Mouse (Mus musculus): ENCODE results near the gene Rnf40. TPM values are rescaled to one million over a fixed set of nuclear protein-coding genes. Genes with fewer than 3 reads are reported as not detected.

Gene Rnf40
- total and polyA plus RNA-seq, 3 experiments = 49.5 to 75.1 TPM; not detected in 1

- Histone ChIP-seq H3K9ac (ENCODE audit: control insufficient read depth, low read depth, low read length, poor library complexity, severe bottlenecking) (no peak overlapping the region), H3K9me3 (replicated peaks; ENCODE audit: insufficient read depth, low read length) (no peaks in the 10 kb centered on the region), H3K36me3 (ENCODE audit: control insufficient read depth in 1 of 2, insufficient read depth in 2 of 2, low read length in 2 of 2) (peaks cover 0 to 30% of the 10 kb centered on the region in 2 experiments; a peak in 2 of 4 replicates), H3K27ac (ENCODE audit: control insufficient read depth, low read depth, low read length) (0 out of 2 replicates have a peak overlapping the region, but pooled peaks have one; percentile 35), H3K4me1 (ENCODE audit: control insufficient read depth in 1 of 2, insufficient read depth in 2 of 2, low read length in 2 of 2) (peaks cover 6 to 33% of the 10 kb centered on the region in 2 experiments; a peak in 3 of 4 replicates), H3K79me2 (ENCODE audit: control insufficient read depth, insufficient read depth, low read length, poor library complexity) (peaks cover 12% of the 10 kb centered on the region), H3K27me3 (ENCODE audit: control insufficient read depth in 1 of 2, insufficient read depth in 2 of 2, low read length in 2 of 2) (no peaks in the 10 kb centered on the region), H3K4me3 (ENCODE audit: control insufficient read depth in 1 of 2, insufficient read depth in 1 of 2, low read depth in 2 of 2, low read length in 2 of 2) (no peak overlapping the region)
- DNase-seq (ENCODE audit: low read depth, low spot score) = no peak
- TF ChIP-seq POLR2AphosphoS2 (IDR thresholded peaks at IDR 0.05; ENCODE audit: low read length) = no peak
- no peak for TF ChIP-seq RCOR1 (IDR thresholded peaks at IDR 0.05; ENCODE audit: low read depth, low read length)
- TF ChIP-seq NRF1 (IDR thresholded peaks at IDR 0.05; ENCODE audit: insufficient read depth, low read depth, low read length, poor library complexity, severe bottlenecking) = no peak
- TF ChIP-seq SMC3 (IDR thresholded peaks at IDR 0.05; ENCODE audit: low read depth, low read length) = no peak
- TF ChIP-seq MAZ (IDR thresholded peaks at IDR 0.05; ENCODE audit: low read depth, low read length) = no peak
- TF ChIP-seq MAX (IDR thresholded peaks at IDR 0.05; ENCODE audit: low read length) = no peak
- TF ChIP-seq MAFK (IDR thresholded peaks at IDR 0.05; ENCODE audit: borderline replicate concordance, low read depth, low read length) = no peak
- TF ChIP-seq ZNF384 (IDR thresholded peaks at IDR 0.05; ENCODE audit: low read depth, low read length) = no peak
Observed at GRCm38 (mm10) chr7:127585031-127585430, 3.5 kb upstream of the Rnf40 start.

- DNase-seq (ENCODE audit: low read depth, low spot score) = peak; percentile 76
- Histone ChIP-seq H3K4me1 (ENCODE audit: control insufficient read depth in 1 of 2, insufficient read depth in 2 of 2, low read length in 2 of 2) (peaks cover 6 to 33% of the 10 kb centered on the region in 2 experiments; a peak in 3 of 4 replicates), H3K9me3 (replicated peaks; ENCODE audit: insufficient read depth, low read length) (no peaks in the 10 kb centered on the region), H3K79me2 (ENCODE audit: control insufficient read depth, insufficient read depth, low read length, poor library complexity) (peaks cover 12% of the 10 kb centered on the region), H3K4me3 (ENCODE audit: control insufficient read depth in 1 of 2, insufficient read depth in 1 of 2, low read depth in 2 of 2, low read length in 2 of 2) (no peak overlapping the region), H3K27ac (ENCODE audit: control insufficient read depth, low read depth, low read length) (peak overlapping the region; percentile 35), H3K36me3 (ENCODE audit: control insufficient read depth in 1 of 2, insufficient read depth in 2 of 2, low read length in 2 of 2) (peaks cover 0 to 30% of the 10 kb centered on the region in 2 experiments; a peak in 2 of 4 replicates), H3K9ac (ENCODE audit: control insufficient read depth, low read depth, low read length, poor library complexity, severe bottlenecking) (no peak overlapping the region), H3K27me3 (ENCODE audit: control insufficient read depth in 1 of 2, insufficient read depth in 2 of 2, low read length in 2 of 2) (no peaks in the 10 kb centered on the region)
- TF ChIP-seq SMC3 (IDR thresholded peaks at IDR 0.05; ENCODE audit: low read depth, low read length) = 0 out of 2 replicates have a peak, but pooled peaks have one; percentile 18
- TF ChIP-seq CHD1 (IDR thresholded peaks at IDR 0.05; ENCODE audit: low read depth, low read length) = no peak
- no peak for TF ChIP-seq POLR2AphosphoS2 (IDR thresholded peaks at IDR 0.05; ENCODE audit: low read length)
- TF ChIP-seq POLR2A (IDR thresholded peaks at IDR 0.05; ENCODE audit: control insufficient read depth in 1 of 2, insufficient read depth in 1 of 2, low read depth in 1 of 2, low read length in 2 of 2, poor library complexity in 1 of 2) = no peak
- peak; percentile 79 for TF ChIP-seq GATA1 (IDR thresholded peaks at IDR 0.05; ENCODE audit: low read depth, low read length)
- no peak for TF ChIP-seq CHD2 (IDR thresholded peaks at IDR 0.05; ENCODE audit: low read length)
- TF ChIP-seq USF2 (IDR thresholded peaks at IDR 0.05; ENCODE audit: borderline replicate concordance in 1 of 2, insufficient read depth in 1 of 2, low read depth in 1 of 2, low read length in 2 of 2) = no peak
- 0 out of 2 replicates have a peak, but pooled peaks have one; percentile 35 for TF ChIP-seq ETS1 (IDR thresholded peaks at IDR 0.05; ENCODE audit: low read depth, low read length)
- peak; percentile 86 for TF ChIP-seq TCF12 (IDR thresholded peaks at IDR 0.05; ENCODE audit: low read depth, low read length)
- no peak for TF ChIP-seq NRF1 (IDR thresholded peaks at IDR 0.05; ENCODE audit: insufficient read depth, low read depth, low read length, poor library complexity, severe bottlenecking)
- TF ChIP-seq E2F4 (IDR thresholded peaks at IDR 0.05; ENCODE audit: borderline replicate concordance, low read depth, low read length) = no peak
- TF ChIP-seq TAL1 (IDR thresholded peaks at IDR 0.05; ENCODE audit: low read length) = peak; percentile 82
- no peak for TF ChIP-seq KAT2A (conservative IDR thresholded peaks at IDR 0.05; ENCODE audit: low read depth, low read length)
- TF ChIP-seq EP300 (IDR thresholded peaks at IDR 0.05; ENCODE audit: low read depth in 1 of 2, low read length in 2 of 2) = peak; percentile 82 to 90
- TF ChIP-seq CTCF (IDR thresholded peaks at IDR 0.05 in 2 of 3, conservative IDR thresholded peaks at IDR 0.05 in 1 of 3; ENCODE audit: control insufficient read depth in 1 of 3, insufficient read depth in 1 of 3, low read depth in 2 of 3, low read length in 3 of 3, poor library complexity in 1 of 3, severe bottlenecking in 1 of 3) = no peak
- no peak for TF ChIP-seq MEF2A (IDR thresholded peaks at IDR 0.05; ENCODE audit: extremely low read depth, insufficient replicate concordance, low read depth, low read length, poor library complexity, severe bottlenecking)
- no peak for TF ChIP-seq HCFC1 (IDR thresholded peaks at IDR 0.05; ENCODE audit: low read depth, low read length)
- peak; percentile 58; the same call in 1 of the 2 replicates for TF ChIP-seq SIN3A (IDR thresholded peaks at IDR 0.05; ENCODE audit: low read length)
- TF ChIP-seq POLR2AphosphoS5 (IDR thresholded peaks at IDR 0.05; ENCODE audit: borderline replicate concordance, low read depth, low read length) = no peak
- TF ChIP-seq RCOR1 (IDR thresholded peaks at IDR 0.05; ENCODE audit: low read depth, low read length) = no peak; the same call in 1 of the 2 replicates
- TF ChIP-seq TBP (IDR thresholded peaks at IDR 0.05; ENCODE audit: low read depth, low read length) = no peak
- peak; percentile 31; the same call in 1 of the 2 replicates for TF ChIP-seq MXI1 (IDR thresholded peaks at IDR 0.05; ENCODE audit: low read depth, low read length)
- TF ChIP-seq MYC (IDR thresholded peaks at IDR 0.05; ENCODE audit: low read depth, low read length) = no peak
- no peak for TF ChIP-seq ZMIZ1 (IDR thresholded peaks at IDR 0.05; ENCODE audit: low read depth, low read length)
- TF ChIP-seq NELFE (IDR thresholded peaks at IDR 0.05; ENCODE audit: low read depth, low read length) = no peak
- no peak for TF ChIP-seq UBTF (IDR thresholded peaks at IDR 0.05; ENCODE audit: borderline replicate concordance, insufficient read depth, low read depth, low read length)
- TF ChIP-seq JUND (IDR thresholded peaks at IDR 0.05; ENCODE audit: low read depth, low read length) = no peak
Observed at GRCm38 (mm10) chr7:127586149-127586548, 2.4 kb upstream of the Rnf40 start.
